Mouse (Mus musculus) frontal cortex, postnatal 36 days (tissue): ENCODE results near the gene Usp54.

Source experiments
- DNase-seq, 2 experiments: peaks; one replicate each; pipeline ENCODE4 v3.0.0; 2022; ENCODE audit warnings: low spot score in 2 of 2

The Usp54 gene

DNA sequence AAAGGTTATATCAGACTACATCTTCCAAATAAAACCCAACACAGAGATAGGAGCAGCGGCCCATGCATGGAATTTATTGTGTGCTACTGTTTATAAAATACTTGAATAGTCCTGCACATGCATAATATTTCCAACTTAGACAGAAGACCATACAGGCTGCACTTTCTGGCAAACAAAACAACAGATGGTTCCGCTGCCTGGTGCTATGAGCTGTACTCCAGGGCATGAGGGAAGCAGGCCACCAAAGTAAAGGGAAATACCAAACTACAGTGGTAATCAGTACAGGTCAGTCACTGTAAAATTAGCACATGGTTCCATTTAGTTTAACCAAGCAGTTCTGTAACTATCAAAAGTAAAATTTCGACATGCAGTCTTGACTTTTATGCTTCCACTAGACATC lies 140.9 kb downstream of the Usp54 start:
- no peak for DNase-seq
